Mouse (Mus musculus) left cerebral cortex, adult 11 months (tissue): ENCODE results near the gene Mtf1.

Experiments
- DNase-seq: peaks from one replicate; pipeline ENCODE4 v3.0.0; 2022; ENCODE audit warnings: low spot score

Gene Mtf1

GRCm38 (mm10) chr4:124802309-124803260 lies 681 bp downstream of the Mtf1 start:
- peak; percentile 91 for DNase-seq

GRCm38 (mm10) chr4:124803406-124803805 lies 1.5 kb downstream of the Mtf1 start:
- DNase-seq = no peak

GRCm38 (mm10) chr4:124808511-124808910 lies 6.6 kb downstream of the Mtf1 start:
- no peak for DNase-seq

- no peak for DNase-seq
Measured at GRCm38 (mm10) chr4:124809136-124809883, 7.4 kb downstream of the Mtf1 start.

- no peak for DNase-seq
Measured at GRCm38 (mm10) chr4:124810056-124810455, 8.2 kb downstream of the Mtf1 start.

GRCm38 (mm10) chr4:124811347-124811975 lies 9.6 kb downstream of the Mtf1 start:
- peak; percentile 68 for DNase-seq

GRCm38 (mm10) chr4:124815901-124816300 lies 14.0 kb downstream of the Mtf1 start:
- DNase-seq = no peak

GRCm38 (mm10) chr4:124817803-124818202 lies 15.9 kb downstream of the Mtf1 start:
- DNase-seq = no peak

- no peak for DNase-seq
Measured at GRCm38 (mm10) chr4:124818832-124819231, 16.9 kb downstream of the Mtf1 start.

GRCm38 (mm10) chr4:124824967-124825366 lies 23.1 kb downstream of the Mtf1 start:
- DNase-seq = no peak

GRCm38 (mm10) chr4:124825371-124825965 lies 23.6 kb downstream of the Mtf1 start:
- no peak for DNase-seq

- no peak for DNase-seq
Measured at GRCm38 (mm10) chr4:124829671-124830070, 27.8 kb downstream of the Mtf1 start.

- DNase-seq = no peak
Measured at GRCm38 (mm10) chr4:124832796-124833195, 30.9 kb downstream of the Mtf1 start.

GRCm38 (mm10) chr4:124838035-124838700 lies 36.3 kb downstream of the Mtf1 start:
- no peak for DNase-seq

- no peak for DNase-seq
Measured at GRCm38 (mm10) chr4:124840998-124841397, 39.1 kb downstream of the Mtf1 start.

GRCm38 (mm10) chr4:124843493-124843892 lies 41.6 kb downstream of the Mtf1 start:
- no peak for DNase-seq

- peak; percentile 80 for DNase-seq
Measured at GRCm38 (mm10) chr4:124847573-124847972, 45.7 kb downstream of the Mtf1 start.

- DNase-seq = peak; percentile 71
Measured at GRCm38 (mm10) chr4:124849631-124850260, 47.8 kb downstream of the Mtf1 start.

GRCm38 (mm10) chr4:124850261-124850913 lies 48.5 kb downstream of the Mtf1 start, which contains the start of gene Yrdc:
TSS of gene Yrdc (plus strand) at chr4:124850679.
- DNase-seq = peak; percentile 86

- DNase-seq = peak; percentile 62
Measured at GRCm38 (mm10) chr4:124850933-124851658, 49.2 kb downstream of the Mtf1 start, which contains the start of gene 1110065P20Rik. TSS of gene 1110065P20Rik (minus strand) at chr4:124851196.
